Mouse (Mus musculus): ENCODE measurements around the gene Dhdh.

DNA sequence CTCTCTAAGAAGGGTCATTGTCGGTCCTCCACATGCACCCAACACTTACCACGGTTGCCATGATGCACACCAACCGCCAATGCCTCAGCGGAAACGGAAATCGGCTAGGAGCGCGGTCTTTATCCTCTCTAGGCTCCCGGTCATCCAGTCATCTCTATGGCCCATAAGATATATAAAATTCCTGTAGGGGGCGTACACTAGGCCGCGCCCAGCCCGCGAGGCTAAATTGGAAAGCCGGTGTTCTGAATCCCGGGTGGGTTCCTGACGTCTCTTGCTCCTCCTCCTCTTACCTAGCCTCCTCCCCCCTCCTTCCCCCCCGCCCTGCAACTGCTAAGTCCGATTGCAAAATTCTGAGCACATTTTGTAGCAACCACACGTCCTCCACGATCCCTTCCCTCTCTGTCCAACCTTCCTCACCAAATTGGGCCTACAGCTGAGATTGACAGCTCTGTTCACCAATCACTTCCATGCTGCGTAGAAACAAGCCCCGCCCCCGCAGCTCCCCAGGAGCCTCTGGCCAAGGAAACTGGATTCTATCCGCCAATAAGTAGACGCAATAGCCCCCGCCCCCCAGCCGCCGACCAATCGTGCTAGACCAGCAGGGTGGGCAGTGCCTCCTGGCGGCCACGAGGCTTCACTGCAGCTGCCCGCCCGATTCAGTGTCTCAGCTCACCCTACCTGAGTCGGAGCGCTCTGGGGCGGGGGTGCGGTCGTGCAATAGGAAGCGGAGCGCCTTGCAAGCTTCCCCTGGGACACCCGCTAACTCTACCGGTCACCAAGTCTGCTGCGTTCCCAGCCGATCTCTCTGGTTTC lies 54.2 kb downstream of the Dhdh start, which contains the start of gene Gys1:
- TF ChIP-seq CTCF (IDR thresholded peaks at IDR 0.05; ENCODE audit: low read depth) (peak; percentile 99), EP300 (IDR thresholded peaks at IDR 0.05; ENCODE audit: low read depth) (peak; percentile 67)

Measured in liver, embryonic 14.5 days (tissue).